Mouse (Mus musculus): ENCODE measurements at regions not wholly inside any gene's neighbourhood (a gene's known extent, or its start where the extent isn't known, plus 50 kb on each side); places are given as distances from the start of the nearest gene placed in this dataset.

DNA sequence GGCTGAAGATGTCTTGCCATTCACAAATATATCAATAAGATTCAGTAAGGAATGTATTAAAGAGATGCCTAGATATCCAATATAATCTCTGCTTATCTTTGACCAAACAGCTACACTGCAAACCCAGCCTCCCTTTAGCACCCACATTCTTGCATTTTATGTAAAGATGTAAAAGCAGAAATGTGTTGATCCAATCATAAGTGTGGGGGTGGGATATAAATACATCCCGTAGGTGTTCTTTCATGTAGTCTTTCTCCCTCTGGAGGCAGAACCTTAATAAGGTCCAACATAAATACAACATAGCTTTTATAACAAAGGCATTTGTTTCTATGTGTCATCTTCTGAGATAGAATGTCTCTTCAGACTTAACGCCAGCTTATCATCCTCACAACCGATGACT is 637.1 kb upstream of the Flrt2 start:
- Histone ChIP-seq H3K4me1 (ENCODE audit: control insufficient read depth in 2 of 2, insufficient read depth in 2 of 2, low read length in 2 of 2, poor library complexity in 1 of 2) (no peaks in the 10 kb centered on the region), H3K36me3 (ENCODE audit: control insufficient read depth, insufficient read depth, low read length, poor library complexity, severe bottlenecking) (no peaks in the 10 kb centered on the region), H3K4me3 (ENCODE audit: insufficient read depth in 1 of 2, low read depth in 1 of 2, low read length in 2 of 2, poor library complexity in 1 of 2, severe bottlenecking in 1 of 2) (no peak overlapping the region), H3K9ac (ENCODE audit: insufficient read depth, low read depth, low read length, poor library complexity, severe bottlenecking) (no peak overlapping the region), H3K27ac (ENCODE audit: insufficient read depth, low read depth, low read length, poor library complexity, severe bottlenecking) (no peak overlapping the region), H3K9me3 (ENCODE audit: control insufficient read depth, insufficient read depth, low read depth, low read length) (no peaks in the 10 kb centered on the region)
- in situ Hi-C loops (cut with MboI; ENCODE audit: low sequenced_read_pairs in 2 of 2, unreplicated experiment in 2 of 2): no loop called here
- TF ChIP-seq CHD2 (IDR thresholded peaks at IDR 0.05; ENCODE audit: low read depth, low read length): no peak
- TF ChIP-seq ZNF384 (IDR thresholded peaks at IDR 0.05; ENCODE audit: low read depth, low read length): no peak
- no peak for TF ChIP-seq ZC3H11A (IDR thresholded peaks at IDR 0.05; ENCODE audit: borderline replicate concordance, low read depth, low read length)
- no peak for TF ChIP-seq HCFC1 (IDR thresholded peaks at IDR 0.05; ENCODE audit: borderline replicate concordance, insufficient read depth, low read length)
- TF ChIP-seq MAFK (IDR thresholded peaks at IDR 0.05; ENCODE audit: insufficient read depth, low read depth, low read length): no peak
- no peak for DNase-seq (ENCODE audit: low read depth, low spot score)

DNA sequence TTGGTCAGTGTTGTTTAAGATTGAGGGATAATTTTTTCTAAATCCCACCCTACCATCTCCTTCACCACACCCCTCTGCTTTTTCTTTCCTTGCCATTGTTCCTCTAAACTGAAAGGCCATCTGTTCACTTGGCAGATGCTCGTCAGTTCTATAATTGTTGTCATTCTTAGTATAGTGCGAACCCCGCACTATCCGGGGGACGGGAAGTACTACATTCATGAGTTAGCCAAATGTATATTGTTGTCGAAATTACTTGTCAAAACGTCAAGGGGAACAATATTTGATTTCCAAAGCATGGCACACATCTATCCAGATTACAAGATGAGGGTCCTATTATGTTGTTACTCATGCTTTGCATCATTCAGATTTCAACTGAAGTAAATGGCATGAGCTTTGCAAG is 635.1 kb upstream of the Flrt2 start:
- H3K4me1 ChIP-seq (ENCODE audit: control insufficient read depth in 2 of 2, insufficient read depth in 2 of 2, low read length in 2 of 2, poor library complexity in 1 of 2): no peaks in the 10 kb centered on the region
- in situ Hi-C loops (cut with MboI; ENCODE audit: low sequenced_read_pairs in 2 of 2, unreplicated experiment in 2 of 2): no loop called here
- H3K4me3 ChIP-seq (ENCODE audit: insufficient read depth in 1 of 2, low read depth in 1 of 2, low read length in 2 of 2, poor library complexity in 1 of 2, severe bottlenecking in 1 of 2): no peak overlapping the region
- H3K36me3 ChIP-seq (ENCODE audit: control insufficient read depth, insufficient read depth, low read length, poor library complexity, severe bottlenecking): no peaks in the 10 kb centered on the region
- no peak overlapping the region for H3K9ac ChIP-seq (ENCODE audit: insufficient read depth, low read depth, low read length, poor library complexity, severe bottlenecking)
- H3K9me3 ChIP-seq (ENCODE audit: control insufficient read depth, insufficient read depth, low read depth, low read length): no peaks in the 10 kb centered on the region
- TF ChIP-seq MAFK (IDR thresholded peaks at IDR 0.05; ENCODE audit: insufficient read depth, low read depth, low read length) (no peak), ZC3H11A (IDR thresholded peaks at IDR 0.05; ENCODE audit: borderline replicate concordance, low read depth, low read length) (no peak), HCFC1 (IDR thresholded peaks at IDR 0.05; ENCODE audit: borderline replicate concordance, insufficient read depth, low read length) (no peak), CHD2 (IDR thresholded peaks at IDR 0.05; ENCODE audit: low read depth, low read length) (no peak), ZNF384 (IDR thresholded peaks at IDR 0.05; ENCODE audit: low read depth, low read length) (no peak)
- H3K27ac ChIP-seq (ENCODE audit: insufficient read depth, low read depth, low read length, poor library complexity, severe bottlenecking): no peak overlapping the region
- DNase-seq (ENCODE audit: low read depth, low spot score): no peak

DNA sequence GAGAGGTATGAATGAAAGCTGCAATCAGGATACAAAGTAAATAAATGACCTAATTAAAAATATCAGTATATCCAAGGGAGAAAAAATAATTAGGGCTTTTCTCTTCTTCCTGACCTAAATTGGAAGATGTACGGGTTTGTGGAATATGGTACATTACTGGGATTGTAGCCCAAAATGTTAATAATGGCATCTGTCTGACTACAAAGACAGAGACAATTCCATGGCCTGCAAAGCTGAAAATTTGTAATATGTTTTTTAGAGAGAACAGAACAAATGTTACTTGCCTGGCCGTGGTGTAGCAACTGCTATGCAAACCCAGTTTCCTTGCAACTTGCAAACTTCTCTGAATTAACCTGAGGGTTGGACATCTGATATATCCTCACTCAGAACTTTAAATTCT is 632.6 kb upstream of the Flrt2 start:
- DNase-seq (ENCODE audit: low read depth, low spot score): no peak
- Histone ChIP-seq H3K36me3 (ENCODE audit: control insufficient read depth, insufficient read depth, low read length, poor library complexity, severe bottlenecking) (no peaks in the 10 kb centered on the region), H3K27ac (ENCODE audit: insufficient read depth, low read depth, low read length, poor library complexity, severe bottlenecking) (no peak overlapping the region), H3K4me3 (ENCODE audit: insufficient read depth in 1 of 2, low read depth in 1 of 2, low read length in 2 of 2, poor library complexity in 1 of 2, severe bottlenecking in 1 of 2) (no peak overlapping the region), H3K9ac (ENCODE audit: insufficient read depth, low read depth, low read length, poor library complexity, severe bottlenecking) (no peak overlapping the region), H3K9me3 (ENCODE audit: control insufficient read depth, insufficient read depth, low read depth, low read length) (no peaks in the 10 kb centered on the region), H3K4me1 (ENCODE audit: control insufficient read depth in 2 of 2, insufficient read depth in 2 of 2, low read length in 2 of 2, poor library complexity in 1 of 2) (no peaks in the 10 kb centered on the region)
- in situ Hi-C loops (cut with MboI; ENCODE audit: low sequenced_read_pairs in 2 of 2, unreplicated experiment in 2 of 2): no loop called here
- TF ChIP-seq ZNF384 (IDR thresholded peaks at IDR 0.05; ENCODE audit: low read depth, low read length) (no peak), HCFC1 (IDR thresholded peaks at IDR 0.05; ENCODE audit: borderline replicate concordance, insufficient read depth, low read length) (no peak), MAFK (IDR thresholded peaks at IDR 0.05; ENCODE audit: insufficient read depth, low read depth, low read length) (no peak), CHD2 (IDR thresholded peaks at IDR 0.05; ENCODE audit: low read depth, low read length) (no peak), ZC3H11A (IDR thresholded peaks at IDR 0.05; ENCODE audit: borderline replicate concordance, low read depth, low read length) (no peak)

DNA sequence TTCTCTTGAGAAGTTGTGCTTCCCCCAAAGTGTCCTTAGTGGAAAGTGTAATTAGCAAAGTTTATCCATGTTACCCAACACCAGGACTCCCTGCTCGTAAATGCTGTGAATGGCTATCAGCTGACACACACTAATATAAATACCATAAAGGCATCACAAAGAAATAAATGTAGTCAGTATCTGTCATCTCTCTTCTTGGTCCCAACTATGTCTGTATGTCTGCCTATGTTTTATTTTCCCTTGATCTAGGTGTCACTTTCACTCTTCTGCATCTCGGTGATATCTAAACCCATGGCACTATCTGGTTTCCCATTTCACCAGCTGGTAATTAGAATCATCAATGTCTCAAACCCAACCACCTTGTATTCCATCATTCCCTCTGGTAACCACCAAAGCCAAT is 619.7 kb upstream of the Flrt2 start:
- Histone ChIP-seq H3K4me3 (ENCODE audit: insufficient read depth in 1 of 2, low read depth in 1 of 2, low read length in 2 of 2, poor library complexity in 1 of 2, severe bottlenecking in 1 of 2) (no peak overlapping the region), H3K4me1 (ENCODE audit: control insufficient read depth in 2 of 2, insufficient read depth in 2 of 2, low read length in 2 of 2, poor library complexity in 1 of 2) (no peaks in the 10 kb centered on the region), H3K9me3 (ENCODE audit: control insufficient read depth, insufficient read depth, low read depth, low read length) (no peaks in the 10 kb centered on the region), H3K27ac (ENCODE audit: insufficient read depth, low read depth, low read length, poor library complexity, severe bottlenecking) (no peak overlapping the region), H3K36me3 (ENCODE audit: control insufficient read depth, insufficient read depth, low read length, poor library complexity, severe bottlenecking) (no peaks in the 10 kb centered on the region), H3K9ac (ENCODE audit: insufficient read depth, low read depth, low read length, poor library complexity, severe bottlenecking) (no peak overlapping the region)
- no peak for DNase-seq (ENCODE audit: low read depth, low spot score)
- TF ChIP-seq CHD2 (IDR thresholded peaks at IDR 0.05; ENCODE audit: low read depth, low read length) (no peak), MAFK (IDR thresholded peaks at IDR 0.05; ENCODE audit: insufficient read depth, low read depth, low read length) (no peak), HCFC1 (IDR thresholded peaks at IDR 0.05; ENCODE audit: borderline replicate concordance, insufficient read depth, low read length) (no peak), ZNF384 (IDR thresholded peaks at IDR 0.05; ENCODE audit: low read depth, low read length) (no peak), ZC3H11A (IDR thresholded peaks at IDR 0.05; ENCODE audit: borderline replicate concordance, low read depth, low read length) (no peak)
- in situ Hi-C loops (cut with MboI; ENCODE audit: low sequenced_read_pairs in 2 of 2, unreplicated experiment in 2 of 2): no loop called here
